Mouse (Mus musculus) heart, embryonic 13.5 days (tissue): ENCODE data around the gene Snx33. TPM values are rescaled to one million over a fixed set of nuclear protein-coding genes. Genes with fewer than 3 reads are reported as not detected.
A peak's percentile ranks its signal among the peaks of the same experiment; 100 is the strongest.

Experiments used
- ATAC-seq: fragments of 200-750 bp; cut with Nextera tagmentation; 2 replicates; pipeline ENCODE4 v1.8.0; 2017; ENCODE audit warnings: moderate TSS enrichment; ENCODE audit not compliant: insufficient number of reproducible peaks, low FRiP score, low TSS enrichment; ENCODE audit errors: extremely low read depth
- H3K27ac ChIP-seq: fragments of 300-500 bp; sonication (generic); replicated peaks from 2 replicates; pipeline ENCODE4 v1.5.1; 2015; ENCODE audit warnings: moderate library complexity, mild to moderate bottlenecking, inconsistent platforms
- H3K27me3 ChIP-seq: fragments of 300-500 bp; sonication (generic); replicated peaks from 2 replicates; pipeline ENCODE4 v1.6.1; 2015; ENCODE audit warnings: mild to moderate bottlenecking, inconsistent platforms
- H3K36me3 ChIP-seq: fragments of 300-500 bp; sonication (generic); 2 replicates; pipeline ENCODE4 v1.6.1; 2015; ENCODE audit warnings: mild to moderate bottlenecking, inconsistent platforms
- H3K4me1 ChIP-seq: fragments of 300-500 bp; sonication (generic); 2 replicates; pipeline ENCODE4 v1.6.1; 2015; ENCODE audit warnings: inconsistent platforms
- H3K4me2 ChIP-seq: fragments of 300-500 bp; sonication (generic); 2 replicates; pipeline ENCODE4 v1.6.1; 2015; ENCODE audit warnings: inconsistent platforms, mild to moderate bottlenecking, moderate library complexity
- H3K4me3 ChIP-seq: fragments of 300-500 bp; sonication (generic); 2 replicates; pipeline ENCODE4 v1.5.1; 2015; ENCODE audit warnings: moderate library complexity, mild to moderate bottlenecking, inconsistent platforms
- H3K9ac ChIP-seq: fragments of 300-500 bp; sonication (generic); 2 replicates; pipeline ENCODE4 v1.6.1; 2015; ENCODE audit warnings: inconsistent platforms, mild to moderate bottlenecking, moderate library complexity
- H3K9me3 ChIP-seq: fragments of 300-500 bp; sonication (generic); 2 replicates; pipeline ENCODE4 v1.6.1; 2016; ENCODE audit warnings: inconsistent platforms
- WGBS: fragments of 180-500 bp; shearing (Covaris S2); methylation state at CpG from one replicate; pipeline ENCODE4 v1.1.7; 2015; ENCODE audit warnings: mixed read lengths; 5-methylcytosine and 5-hydroxymethylcytosine counted together
- polyA plus RNA-seq: library from polyadenylated mRNA; unstranded; fragments of >200 nt; fragmentation: Nextera tagmentation; extraction: Ambion mirVana; gene quantifications from 2 replicates; pipeline ENCODE4 v1.2.1, GENCODE M21; 2015

Snx33 gene
- polyA plus RNA-seq: 6.6 TPM in 2 replicates

DNA sequence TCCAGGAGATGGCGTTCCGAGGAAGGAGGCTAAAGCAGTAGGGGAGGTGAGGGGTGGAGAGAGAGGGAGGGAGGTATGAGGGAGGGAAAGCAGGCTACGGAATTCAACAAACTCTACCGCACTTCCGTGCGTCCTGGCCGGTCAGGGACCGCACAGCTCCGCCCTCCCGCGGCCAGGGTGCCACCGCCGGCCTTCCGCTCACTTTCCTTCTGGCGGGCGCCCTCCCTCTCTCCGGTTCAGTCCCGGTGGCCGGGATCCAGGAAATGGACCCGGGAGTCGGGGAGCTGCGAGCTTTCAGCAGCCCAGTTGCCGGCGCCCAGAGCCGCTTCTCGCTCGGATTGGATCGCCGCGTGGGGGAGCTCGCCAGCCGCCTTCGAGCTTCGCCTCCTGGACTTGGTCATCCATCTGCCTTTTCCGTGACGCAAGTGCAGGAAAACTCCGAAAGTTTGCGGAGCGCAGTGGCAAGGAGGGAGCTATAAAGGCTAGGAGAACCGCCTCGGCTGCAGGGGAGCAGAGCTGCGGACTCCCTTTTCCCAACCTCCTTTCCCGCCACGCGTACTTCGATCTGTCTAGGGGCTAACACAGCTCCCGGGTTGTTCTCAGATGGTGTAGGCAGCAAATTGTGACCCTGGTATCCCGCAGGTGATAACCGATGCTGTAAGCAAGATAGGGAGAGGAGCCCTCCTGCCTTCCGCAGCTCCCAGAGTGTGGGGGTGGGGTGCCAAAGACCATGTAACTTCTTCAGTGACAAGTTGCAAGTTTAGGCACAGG lies at the start of gene Snx33:
TSS of gene Snx33 (minus strand) at position 331 of the 771 bp plus-strand sequence.
- Histone ChIP-seq H3K27me3 (peaks cover 10% of the 10 kb centered on the region; the same call in 1 of the 2 replicates), H3K27ac (peak within 1 kb of the TSS; percentile 96), H3K4me2 (peak within 1 kb of the TSS; percentile 96), H3K9me3 (no peaks in the 10 kb centered on the region), H3K4me3 (peak within 1 kb of the TSS; percentile 75), H3K4me1 (peaks cover 45% of the 10 kb centered on the region), H3K36me3 (peaks cover 8% of the 10 kb centered on the region), H3K9ac (peak within 1 kb of the TSS; percentile 90)
- peak; percentile 62; the same call in 1 of the 2 replicates for ATAC-seq
- WGBS: under 1% methylated on average over 50 of the region's 50 CpGs

DNA sequence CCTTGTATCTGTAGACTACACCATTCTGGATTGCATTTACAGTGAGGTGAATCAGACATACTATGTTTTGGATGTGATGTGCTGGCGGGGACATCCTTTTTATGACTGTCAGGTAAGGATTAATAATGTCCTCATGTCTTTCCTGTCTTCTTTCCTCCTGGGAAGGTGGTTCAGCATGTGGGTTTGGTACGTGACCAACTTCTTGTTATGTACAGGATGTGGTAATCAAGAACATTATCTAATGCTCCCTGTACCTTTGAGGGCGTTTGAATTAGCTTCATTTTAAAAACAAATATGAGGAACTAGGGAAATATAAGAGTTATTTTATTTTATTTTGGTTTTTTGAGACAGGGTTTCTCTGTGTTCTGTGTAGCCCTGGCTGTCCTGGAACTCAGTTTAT lies 47.0 kb upstream of the Snx33 start:
- H3K4me3 ChIP-seq: no peak overlapping the region
- H3K9ac ChIP-seq: no peak overlapping the region
- H3K9me3 ChIP-seq: no peaks in the 10 kb centered on the region
- no peak overlapping the region for H3K27ac ChIP-seq
- H3K4me2 ChIP-seq: no peak overlapping the region
- H3K4me1 ChIP-seq: peaks cover 7% of the 10 kb centered on the region; the same call in 1 of the 2 replicates
- peaks cover 49% of the 10 kb centered on the region for H3K36me3 ChIP-seq
- no peak for ATAC-seq
- 70% methylated on average over 3 of the region's 3 CpGs for WGBS
- H3K27me3 ChIP-seq: no peaks in the 10 kb centered on the region

DNA sequence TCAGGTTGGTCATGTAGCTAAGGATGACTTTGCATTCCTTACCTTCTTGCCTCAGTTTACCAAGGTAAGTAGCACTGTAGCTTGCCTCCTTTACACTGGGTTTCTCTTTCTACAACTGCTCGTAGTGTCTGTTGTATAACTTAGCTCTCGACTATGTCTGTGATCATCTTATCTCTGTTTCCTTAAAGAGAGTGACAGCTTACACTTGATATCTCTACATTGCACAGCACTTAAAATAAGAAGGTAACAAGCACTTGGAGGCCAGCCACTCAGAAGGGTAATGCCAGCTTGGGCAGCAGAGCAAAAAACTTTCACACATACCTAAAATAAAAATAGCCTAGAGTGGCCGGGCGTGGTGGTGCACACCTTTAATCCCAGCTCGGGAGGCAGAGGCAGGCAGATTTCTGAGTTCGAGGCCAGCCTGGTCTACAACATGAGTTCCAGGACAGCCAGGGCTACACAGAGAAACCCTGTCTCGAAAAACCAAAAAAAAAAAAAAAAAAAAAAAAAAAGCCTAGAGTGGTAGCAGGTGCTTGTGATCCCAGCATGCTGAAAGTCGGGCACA lies 45.9 kb upstream of the Snx33 start:
- Histone ChIP-seq H3K4me1 (peaks cover 7% of the 10 kb centered on the region; the same call in 1 of the 2 replicates), H3K36me3 (peaks cover 40% of the 10 kb centered on the region), H3K4me2 (no peak overlapping the region), H3K4me3 (no peak overlapping the region), H3K27ac (no peak overlapping the region), H3K27me3 (no peaks in the 10 kb centered on the region), H3K9me3 (no peaks in the 10 kb centered on the region), H3K9ac (no peak overlapping the region)
- ATAC-seq: no peak
- WGBS: 68% methylated on average over 8 of the region's 8 CpGs

DNA sequence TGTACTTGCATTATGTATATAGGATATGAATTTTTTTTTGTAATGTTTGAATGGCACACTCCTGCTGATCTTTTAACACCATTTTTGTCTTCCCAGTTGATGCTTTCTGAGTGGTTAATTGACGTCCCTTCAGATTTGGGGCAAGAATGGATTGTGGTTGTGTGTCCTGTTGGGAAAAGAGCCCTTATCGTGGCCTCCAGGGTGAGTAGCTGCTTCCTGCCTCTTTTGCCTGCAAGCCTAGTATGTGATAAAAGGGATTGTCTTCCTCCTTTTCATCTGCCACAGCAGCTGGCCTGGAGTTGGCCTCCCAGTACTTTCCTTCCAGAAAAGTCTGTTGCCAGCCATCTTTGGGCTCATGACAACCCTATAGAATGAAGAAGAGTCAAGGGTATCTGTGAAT lies 42.0 kb upstream of the Snx33 start:
- Histone ChIP-seq H3K36me3 (peaks cover 45% of the 10 kb centered on the region), H3K9ac (no peak overlapping the region), H3K27me3 (no peaks in the 10 kb centered on the region), H3K4me1 (peaks cover 7% of the 10 kb centered on the region; the same call in 1 of the 2 replicates), H3K4me2 (no peak overlapping the region), H3K27ac (no peak overlapping the region), H3K9me3 (no peaks in the 10 kb centered on the region), H3K4me3 (no peak overlapping the region)
- no peak for ATAC-seq
- WGBS: 56% methylated on average over 2 of the region's 2 CpGs

GRCm38 (mm10) chr9:56961591-56961990 lies 33.4 kb upstream of the Snx33 start:
- H3K27me3 ChIP-seq: no peaks in the 10 kb centered on the region
- 0 out of 2 replicates have a peak, but pooled peaks cover 4% of the 10 kb centered on the region for H3K9me3 ChIP-seq
- no peak overlapping the region for H3K27ac ChIP-seq
- H3K4me1 ChIP-seq: no peaks in the 10 kb centered on the region
- no peak for ATAC-seq
- no peak overlapping the region for H3K9ac ChIP-seq
- WGBS: 92% methylated on average over 3 of the region's 3 CpGs
- no peak overlapping the region for H3K4me3 ChIP-seq
- no peak overlapping the region for H3K4me2 ChIP-seq
- peaks cover 47% of the 10 kb centered on the region for H3K36me3 ChIP-seq

- H3K4me1 ChIP-seq: no peaks in the 10 kb centered on the region
- H3K4me3 ChIP-seq: no peak overlapping the region
- 0 out of 2 replicates have a peak, but pooled peaks cover 4% of the 10 kb centered on the region for H3K9me3 ChIP-seq
- no peak overlapping the region for H3K4me2 ChIP-seq
- peaks cover 45% of the 10 kb centered on the region for H3K36me3 ChIP-seq
- H3K9ac ChIP-seq: no peak overlapping the region
- WGBS: 86% methylated on average over 2 of the region's 2 CpGs
- no peak for ATAC-seq
- no peak overlapping the region for H3K27ac ChIP-seq
- H3K27me3 ChIP-seq: no peaks in the 10 kb centered on the region
Measured at GRCm38 (mm10) chr9:56958689-56959088, 30.5 kb upstream of the Snx33 start.

- no peak overlapping the region for H3K27ac ChIP-seq
- H3K9ac ChIP-seq: no peak overlapping the region
- H3K4me1 ChIP-seq: no peaks in the 10 kb centered on the region
- H3K27me3 ChIP-seq: no peaks in the 10 kb centered on the region
- no peak overlapping the region for H3K4me2 ChIP-seq
- H3K9me3 ChIP-seq: 0 out of 2 replicates have a peak, but pooled peaks cover 4% of the 10 kb centered on the region
- no peak overlapping the region for H3K4me3 ChIP-seq
- peaks cover 32% of the 10 kb centered on the region for H3K36me3 ChIP-seq
- WGBS: 70% methylated on average over 7 of the region's 7 CpGs
- ATAC-seq: no peak
Measured at GRCm38 (mm10) chr9:56956966-56957675, 28.9 kb upstream of the Snx33 start.

- H3K4me3 ChIP-seq: no peak overlapping the region
- WGBS: 95% methylated on average over 1 of the region's 1 CpGs
Measured at GRCm38 (mm10) chr9:56953562-56953961, 25.4 kb upstream of the Snx33 start.

GRCm38 (mm10) chr9:56950414-56951400 lies 22.5 kb upstream of the Snx33 start, which contains the start of gene Snupn:
Gene Snupn (plus strand): TSS chr9:56950878.
- no peaks in the 10 kb centered on the region for H3K9me3 ChIP-seq
- peak within 1 kb of the TSS; percentile 91 for H3K4me2 ChIP-seq
- peaks cover 3% of the 10 kb centered on the region for H3K36me3 ChIP-seq
- under 1% methylated on average over 50 of the region's 50 CpGs for WGBS
- peaks cover 11% of the 10 kb centered on the region for H3K4me1 ChIP-seq
- ATAC-seq: peak; percentile 100
- peak within 1 kb of the TSS; percentile 92 for H3K27ac ChIP-seq
- H3K27me3 ChIP-seq: no peaks in the 10 kb centered on the region
- peak within 1 kb of the TSS; percentile 68 for H3K4me3 ChIP-seq
- H3K9ac ChIP-seq: peak within 1 kb of the TSS; percentile 89

More at GRCm38 (mm10) chr9:56953562-56953961, 25.4 kb upstream of the Snx33 start:
- Histone ChIP-seq H3K4me2 (no peak overlapping the region), H3K9ac (no peak overlapping the region), H3K27ac (no peak overlapping the region), H3K9me3 (no peaks in the 10 kb centered on the region), H3K36me3 (peaks cover 16% of the 10 kb centered on the region), H3K4me1 (peaks cover 11% of the 10 kb centered on the region), H3K27me3 (no peaks in the 10 kb centered on the region)
- ATAC-seq: no peak

GRCm38 (mm10) chr9:56949767-56950166 lies 21.6 kb upstream of the Snx33 start:
- no peaks in the 10 kb centered on the region for H3K27me3 ChIP-seq
- no peak for ATAC-seq
- H3K36me3 ChIP-seq: no peaks in the 10 kb centered on the region
- no peak overlapping the region for H3K27ac ChIP-seq
- H3K9ac ChIP-seq: peak overlapping the region; percentile 78
- H3K4me2 ChIP-seq: peak overlapping the region; percentile 91
- no peaks in the 10 kb centered on the region for H3K9me3 ChIP-seq
- WGBS: 24% methylated on average over 13 of the region's 13 CpGs
- H3K4me3 ChIP-seq: peak overlapping the region; percentile 68
- H3K4me1 ChIP-seq: peaks cover 11% of the 10 kb centered on the region
